Mouse (Mus musculus): ENCODE measurements around the gene Pla2g4e.

Gene Pla2g4e

GRCm38 (mm10) chr2:120124946-120125345 lies 120.2 kb downstream of the Pla2g4e start:
- DNase-seq (ENCODE audit: extremely low read depth, low read depth), result no peak

DNA sequence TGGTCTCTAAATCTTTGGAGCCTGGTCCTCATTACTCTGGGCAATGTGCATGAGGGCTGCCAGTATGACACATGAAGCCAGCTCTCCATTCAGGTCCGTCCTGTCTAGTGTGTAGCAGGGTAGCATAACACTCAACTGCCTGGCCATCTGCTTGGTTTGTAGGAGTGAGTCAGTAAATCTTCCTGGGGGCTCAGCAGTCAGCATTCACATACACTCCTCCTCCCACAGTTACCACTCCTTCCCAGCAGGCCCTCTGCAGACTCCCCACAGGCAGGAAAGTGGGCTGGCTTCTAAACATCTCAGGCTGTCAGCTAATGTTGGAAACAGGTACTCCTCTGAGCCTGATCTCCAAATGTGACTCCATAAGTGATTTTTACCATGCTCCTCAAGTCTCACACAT lies 121.0 kb downstream of the Pla2g4e start:
- DNase-seq (ENCODE audit: extremely low read depth, low read depth), result no peak

GRCm38 (mm10) chr2:120122983-120123382 lies 122.2 kb downstream of the Pla2g4e start:
- DNase-seq (ENCODE audit: extremely low read depth, low read depth), result no peak

DNA sequence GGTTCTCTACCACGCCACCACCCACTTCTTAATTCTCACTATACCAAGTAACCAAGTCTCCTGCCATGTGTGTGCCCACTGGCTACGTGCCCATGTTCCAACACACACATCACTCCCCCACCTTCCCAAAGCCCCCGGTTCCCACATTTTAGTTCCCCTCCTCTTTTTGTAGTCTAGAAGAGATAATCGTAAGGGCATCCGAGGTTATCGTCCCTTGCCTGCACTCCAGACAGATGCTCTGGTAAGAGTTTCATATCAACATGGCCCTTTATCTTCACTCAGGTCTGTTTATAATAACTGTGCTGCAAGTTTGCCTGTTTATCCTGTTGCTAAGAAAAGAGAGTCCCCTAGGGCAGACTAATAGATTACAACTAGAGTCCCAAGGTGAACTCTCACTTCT lies 127.8 kb downstream of the Pla2g4e start:
- no peak for DNase-seq (ENCODE audit: extremely low read depth, low read depth)
